Mouse (Mus musculus) T-helper 1 cell (primary cell): ENCODE measurements at regions not wholly inside any gene's neighbourhood (a gene's known extent, or its start where the extent isn't known, plus 50 kb on each side); places are given as distances from the start of the nearest gene placed in this dataset.
"Not testable (repeated sequence)": the region's sequence is repeated elsewhere in the genome, so short reads cannot be mapped to it uniquely, and the experiment has no call there.

Experiments
- in situ Hi-C: fragments of 300-600 bp; cut with MboI, MseI; formaldehyde crosslinking; loops from one replicate; pipeline ENCODE4 v1.15.1; 2025; ENCODE audit warnings: high pct_unique_total_duplicates

GRCm38 (mm10) chr4:51127813-51128212 lies 88.7 kb upstream of the Cylc2 start:
- in situ Hi-C loops = loop anchor here (10.0 kb wide), 1 partner anchor 1403 kb away; no protein-coding TSS in a partner anchor

- in situ Hi-C loops = not testable (repeated sequence)
These were observed 84.6 kb upstream of the Cylc2 start for GRCm38 (mm10) chr4:51131846-51132245.

DNA sequence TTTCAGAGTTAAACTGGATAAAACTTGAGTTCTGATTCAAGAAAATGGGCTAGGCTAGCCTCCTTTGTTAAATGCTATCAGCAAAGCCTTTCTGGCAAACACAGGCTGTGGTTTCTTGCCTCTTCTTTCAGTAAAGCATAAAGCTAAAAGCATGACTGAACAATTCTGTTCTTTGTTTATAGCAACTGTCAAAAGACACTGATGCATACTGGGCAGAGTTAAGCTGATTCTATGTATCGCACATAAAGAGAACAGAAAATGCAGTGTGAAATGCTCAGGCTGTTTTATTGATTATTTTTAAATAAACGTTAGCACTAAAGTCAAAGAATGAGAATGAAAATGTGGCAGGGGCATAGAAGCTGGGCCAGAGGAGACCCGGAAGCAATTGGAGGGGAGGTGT lies 63.5 kb upstream of the Cylc2 start:
- in situ Hi-C loops = no loop called here

GRCm38 (mm10) chr4:51153539-51153938 lies 62.9 kb upstream of the Cylc2 start:
- in situ Hi-C loops = no loop called here
